Mouse (Mus musculus) spleen, adult 2 months (tissue): ENCODE data around the gene Gcgr.

Source experiments
- CTCF ChIP-seq: fragments of 200-500 bp; IDR thresholded peaks from 2 replicates; pipeline ENCODE4 v1.5.1; 2011; ENCODE audit warnings: mild to moderate bottlenecking, inconsistent platforms; ENCODE audit not compliant: insufficient read depth, insufficient read length, insufficient replicate concordance; ENCODE audit errors: extremely low read depth
- POLR2A ChIP-seq: fragments of 200-500 bp; IDR thresholded peaks from 2 replicates; pipeline ENCODE4 v1.6.1; 2011; ENCODE audit warnings: low read depth, low read length, inconsistent platforms

DNA sequence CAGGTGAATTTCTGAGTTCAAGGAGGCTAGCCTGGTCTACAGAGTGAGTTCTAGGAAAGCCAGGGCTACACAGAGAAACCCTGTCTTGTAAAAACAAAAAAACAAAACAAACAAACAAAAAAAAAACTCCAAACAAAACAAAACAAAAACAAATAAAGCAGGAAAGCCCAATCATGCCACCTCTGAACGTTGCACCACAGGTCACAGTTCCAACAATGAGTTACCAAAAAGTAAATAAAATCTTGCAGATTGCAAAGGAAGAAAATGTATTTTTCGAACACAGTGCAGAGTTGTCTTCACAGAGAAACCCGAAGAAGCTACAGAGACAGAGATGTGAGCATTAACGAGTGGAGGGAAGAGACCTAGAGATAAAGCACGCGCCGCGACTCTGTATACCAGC is 7.9 kb upstream of the Gcgr start:
- TF ChIP-seq POLR2A (no peak), CTCF (no peak)
